Mouse (Mus musculus) kidney, postnatal 36 days (tissue): ENCODE results near the gene Ergic1.

Source experiments
- DNase-seq, 2 experiments: peaks; one replicate each; pipeline ENCODE4 v3.0.0; 2021 to 2022; ENCODE audit warnings: mixed read lengths in 2 of 2

Ergic1 gene

DNA sequence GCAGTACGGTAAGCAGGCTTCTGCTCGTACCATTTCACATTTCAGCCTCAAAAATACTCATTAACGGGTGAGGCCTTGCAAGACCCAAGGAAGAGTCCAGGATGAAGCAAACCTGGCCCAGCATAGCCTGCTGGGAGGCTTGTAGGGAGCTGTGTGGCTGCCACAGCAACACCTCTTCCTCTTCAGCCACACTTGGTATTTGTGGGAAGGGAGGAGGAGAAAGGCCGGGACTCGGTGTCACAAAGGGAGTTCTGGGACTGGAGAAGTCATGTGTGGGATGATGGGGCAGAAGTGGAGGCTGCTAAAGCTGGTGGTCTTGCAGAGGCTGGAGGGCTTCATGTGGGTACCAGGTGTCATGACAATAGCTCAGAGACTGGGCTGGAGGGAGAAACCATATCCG lies 40.2 kb downstream of the Ergic1 start:
- no peak for DNase-seq

DNA sequence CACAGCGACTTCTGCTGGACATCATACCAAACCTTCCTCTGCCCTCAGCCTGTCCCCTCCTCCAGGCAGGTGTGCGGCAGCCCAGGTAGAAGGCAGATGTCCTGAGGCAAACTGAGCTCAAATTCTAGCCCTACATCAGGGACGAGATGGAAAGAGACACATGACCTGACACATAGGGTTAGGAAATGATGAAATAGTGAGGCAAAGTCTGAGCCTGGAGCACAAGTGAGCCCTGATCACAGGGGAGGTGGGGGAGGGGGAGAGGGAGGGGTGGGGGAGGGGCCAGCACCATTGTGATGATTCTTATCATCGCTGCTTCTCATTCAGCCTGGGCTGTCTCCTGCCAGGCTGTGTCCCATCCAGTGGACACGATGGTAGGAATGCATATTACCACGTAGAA lies 40.6 kb downstream of the Ergic1 start:
- DNase-seq: no peak

DNA sequence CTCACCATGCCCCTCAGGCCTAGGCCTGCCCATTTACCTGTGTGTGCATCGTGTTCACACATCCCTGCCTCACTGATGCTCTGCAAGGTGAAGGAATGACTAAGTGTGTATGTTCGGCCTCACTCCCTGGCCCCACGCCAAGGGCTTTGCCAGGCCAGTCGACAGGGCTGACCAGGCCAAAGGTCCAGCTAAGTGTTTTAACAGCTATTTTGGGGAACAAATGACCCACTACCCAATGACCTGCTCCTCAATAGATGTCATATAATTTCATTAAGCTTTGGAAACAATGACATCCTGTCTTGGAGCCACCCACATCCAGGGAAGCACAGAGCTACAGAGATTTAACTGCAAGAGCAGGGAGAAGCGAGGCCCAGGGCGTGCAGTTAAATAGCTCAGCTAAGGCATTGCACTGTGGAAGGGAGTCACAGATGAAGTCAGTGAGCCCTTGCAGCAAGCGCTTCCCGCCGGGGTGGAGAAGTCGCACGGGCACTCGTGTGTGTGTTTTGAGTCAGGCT lies 41.1 kb downstream of the Ergic1 start:
- peak; percentile 89 to 91 for DNase-seq

DNA sequence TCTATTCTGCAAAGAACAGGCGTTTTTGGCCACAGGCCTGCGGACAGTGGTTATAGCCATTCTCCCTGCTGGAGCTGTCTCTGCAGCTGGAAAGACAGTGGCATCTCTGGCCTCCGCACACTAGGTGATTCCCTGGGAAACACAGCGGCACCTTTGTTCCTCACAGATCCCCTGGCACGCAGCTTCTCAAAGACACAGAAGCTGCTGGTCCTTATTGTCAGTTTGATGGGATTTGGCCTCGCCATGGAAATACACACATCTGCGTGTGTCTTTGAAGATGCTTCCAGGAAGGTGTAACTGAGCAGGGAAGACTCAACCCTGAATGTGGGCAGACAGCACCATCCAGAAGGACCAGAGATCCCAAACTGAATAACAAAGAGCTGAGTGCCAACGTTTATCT lies 42.0 kb downstream of the Ergic1 start:
- no peak for DNase-seq

DNA sequence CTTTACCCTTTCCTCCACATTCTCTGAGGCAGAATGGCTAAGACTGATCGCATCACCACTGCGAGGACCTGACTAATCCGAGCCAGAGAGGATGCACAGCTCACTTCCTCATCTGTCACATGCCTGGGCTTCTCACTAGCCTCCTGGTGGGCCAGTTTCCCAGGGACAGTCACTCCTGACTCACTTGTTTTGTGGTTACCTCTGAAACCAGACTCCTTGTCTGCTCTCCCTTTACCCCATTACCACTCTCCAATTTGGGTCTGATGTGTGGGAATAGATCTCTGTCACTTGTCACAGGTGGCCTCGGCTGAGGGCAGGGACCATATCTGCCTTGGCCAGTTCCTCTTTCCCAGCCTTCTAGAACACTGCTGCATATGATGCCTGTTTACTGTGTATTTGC lies 44.3 kb downstream of the Ergic1 start:
- no peak for DNase-seq

DNA sequence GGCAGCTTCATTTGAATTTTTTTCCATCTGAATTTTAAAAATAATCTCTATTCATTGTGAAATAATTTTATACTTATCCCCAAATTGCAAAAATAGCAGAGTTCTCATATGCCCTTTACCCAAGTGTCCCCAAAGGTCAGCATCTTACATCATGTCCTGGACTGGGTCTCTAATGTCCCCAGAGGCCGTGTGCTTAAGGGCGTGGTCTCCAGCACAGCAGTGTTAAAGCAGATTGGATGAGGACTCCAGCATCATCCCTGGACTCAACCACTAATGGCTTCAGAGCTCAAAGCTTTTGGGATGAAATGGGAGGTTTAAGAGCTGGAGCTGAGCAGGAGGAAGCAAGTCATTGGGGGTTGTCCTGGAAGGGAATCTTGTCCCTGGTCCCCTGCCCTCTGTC lies 45.2 kb downstream of the Ergic1 start:
- DNase-seq: peak in 1 of 2 experiments; percentile 53

DNA sequence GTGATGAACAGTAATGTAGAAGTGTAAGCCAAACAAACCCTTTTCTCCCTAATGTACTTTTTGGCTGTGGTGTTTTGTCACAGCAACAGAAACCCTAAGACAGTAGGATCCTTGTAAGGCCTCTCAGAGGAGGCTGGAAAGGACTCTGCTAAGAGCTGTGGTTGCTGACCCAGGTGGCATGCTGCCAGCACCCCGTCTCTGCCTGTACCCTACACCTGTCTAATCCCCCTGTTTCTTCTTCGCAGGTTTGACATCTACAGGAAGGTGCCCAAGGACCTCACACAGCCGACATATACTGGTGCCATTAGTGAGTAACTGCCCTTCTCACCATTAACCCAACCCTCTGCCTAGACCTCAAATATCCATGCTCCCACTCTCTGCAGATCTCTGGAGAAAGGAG lies 47.1 kb downstream of the Ergic1 start:
- DNase-seq: no peak

DNA sequence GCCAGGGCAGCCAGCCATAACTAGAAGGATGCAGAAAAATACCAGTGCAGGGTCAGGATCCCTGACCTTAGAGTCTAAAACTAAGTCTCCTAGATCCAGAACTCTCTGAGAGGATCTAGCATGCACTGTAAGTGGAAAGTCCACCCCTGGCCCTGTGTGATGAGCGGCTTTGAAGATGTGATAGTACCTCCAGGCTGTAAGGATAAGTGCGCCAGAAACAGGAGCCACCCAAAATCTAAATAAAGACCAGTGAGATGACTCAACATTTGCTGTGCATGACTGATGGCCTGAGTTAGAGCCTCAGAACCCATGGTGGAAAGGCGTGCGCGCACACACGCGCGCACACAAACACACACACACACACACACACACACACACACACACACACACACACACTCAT lies 47.6 kb downstream of the Ergic1 start:
- no peak for DNase-seq

DNA sequence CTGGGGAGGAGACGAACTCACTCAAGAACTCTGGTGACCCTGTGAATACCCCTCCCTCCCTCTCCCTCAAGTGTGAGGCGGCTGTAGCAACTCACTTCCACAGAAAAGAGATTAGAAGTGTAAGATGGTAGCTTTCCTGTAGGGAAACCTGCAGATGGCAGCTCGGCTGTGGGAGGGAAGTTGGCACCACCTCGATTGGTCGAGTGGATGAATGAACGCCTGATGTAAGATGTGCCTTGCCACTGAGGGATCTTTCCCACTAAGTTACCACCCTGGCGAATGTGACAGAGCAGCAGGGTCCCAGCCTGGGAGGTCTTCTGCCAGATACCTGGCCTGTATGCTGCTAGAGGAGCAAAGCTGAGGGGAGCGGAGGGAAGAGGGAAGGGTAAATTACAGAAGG lies 48.5 kb downstream of the Ergic1 start:
- DNase-seq: no peak

DNA sequence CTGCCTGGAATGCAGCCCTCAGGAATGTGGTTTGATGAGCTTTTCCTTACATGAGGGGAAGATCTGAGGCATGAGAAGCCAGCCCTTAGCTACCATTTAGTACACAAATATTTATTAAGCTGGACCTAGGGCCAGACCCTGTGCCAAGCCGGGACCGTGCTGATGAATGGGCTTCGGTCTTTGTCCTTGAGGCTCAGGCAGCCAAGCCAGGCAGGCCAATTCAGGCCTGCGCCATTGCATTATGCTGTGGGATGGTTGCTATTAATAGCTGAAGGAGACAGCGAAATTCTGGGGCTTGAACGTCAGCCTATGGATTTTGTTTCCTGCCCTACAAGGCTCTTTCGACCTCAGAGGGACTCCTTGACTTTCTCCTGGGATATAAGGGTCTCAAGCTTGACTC lies 50.0 kb downstream of the Ergic1 start:
- no peak for DNase-seq

DNA sequence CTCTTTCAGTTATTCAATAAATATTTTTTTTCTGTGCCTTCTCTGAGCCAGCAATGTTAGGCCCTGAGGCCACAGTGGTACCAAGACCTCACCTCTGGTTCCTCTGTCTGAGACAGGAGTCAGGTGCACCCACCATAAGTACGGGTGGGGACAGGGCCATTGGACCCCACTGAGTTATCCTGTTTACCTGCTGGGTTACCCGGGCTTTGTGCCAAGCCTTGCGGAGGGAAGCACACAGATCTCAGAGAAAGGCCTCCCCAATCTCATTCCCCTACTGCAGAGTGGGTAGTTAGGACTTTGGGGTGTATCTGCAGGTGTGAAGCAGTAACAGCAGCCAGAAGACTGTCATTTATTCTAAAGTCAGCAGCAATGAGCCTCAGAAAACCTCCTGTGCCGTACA lies 50.6 kb downstream of the Ergic1 start:
- no peak for DNase-seq

DNA sequence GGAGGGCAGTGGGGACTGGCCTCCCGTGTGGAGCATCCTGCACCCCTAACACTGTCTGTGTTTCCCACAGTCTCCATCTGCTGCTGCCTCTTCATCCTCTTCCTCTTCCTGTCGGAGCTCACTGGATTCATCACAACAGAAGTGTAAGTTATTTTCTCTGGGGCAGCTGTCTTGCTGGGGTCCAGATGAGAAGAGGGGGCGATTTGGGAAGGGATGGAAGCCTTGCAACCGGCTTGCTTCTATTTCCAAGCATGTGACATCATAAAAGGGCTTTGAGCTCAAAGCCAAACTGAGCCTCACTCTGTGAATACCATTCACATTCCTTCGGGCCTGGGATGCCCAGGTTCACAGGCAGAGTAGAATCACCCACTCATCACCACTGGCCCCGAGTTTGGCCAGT lies 53.0 kb downstream of the Ergic1 start:
- no peak for DNase-seq

DNA sequence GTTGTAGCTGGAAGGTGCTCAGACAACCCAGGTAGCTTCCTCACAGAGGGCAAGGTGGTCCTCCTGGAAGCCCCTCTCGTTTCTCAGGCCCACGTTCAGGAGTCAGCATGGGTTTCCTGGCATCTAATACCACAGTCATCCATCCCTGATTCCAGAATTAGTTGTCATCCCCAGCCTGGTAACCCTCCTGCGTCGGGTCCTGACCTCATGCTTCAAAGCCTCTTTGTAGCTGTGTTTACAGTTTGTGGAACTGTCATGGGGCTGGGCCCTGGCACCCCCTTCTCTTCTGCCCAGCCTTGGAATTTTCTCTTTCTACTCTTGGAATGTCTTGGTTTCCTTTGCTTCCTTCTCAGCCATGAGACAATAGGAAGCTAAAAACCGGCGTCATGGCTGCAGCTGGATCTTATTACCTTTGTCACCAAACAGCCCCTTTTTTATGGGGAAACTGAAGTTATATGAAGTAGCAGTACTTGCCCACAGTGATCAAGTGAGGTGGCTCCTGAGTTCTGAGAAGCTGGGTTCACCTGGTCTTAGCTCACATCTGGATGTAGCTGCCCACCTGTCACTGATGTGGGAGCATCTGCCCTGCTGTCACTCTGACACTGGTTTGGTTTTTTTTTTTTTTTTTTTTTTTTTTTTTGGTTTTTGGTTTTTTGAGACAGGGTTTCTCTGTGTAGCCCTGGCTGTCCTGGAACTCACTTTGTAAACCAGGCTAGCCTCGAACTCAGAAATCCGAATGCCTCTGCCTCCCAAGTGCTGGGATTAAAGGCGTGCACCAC lies 53.6 kb downstream of the Ergic1 start:
- DNase-seq: no peak

DNA sequence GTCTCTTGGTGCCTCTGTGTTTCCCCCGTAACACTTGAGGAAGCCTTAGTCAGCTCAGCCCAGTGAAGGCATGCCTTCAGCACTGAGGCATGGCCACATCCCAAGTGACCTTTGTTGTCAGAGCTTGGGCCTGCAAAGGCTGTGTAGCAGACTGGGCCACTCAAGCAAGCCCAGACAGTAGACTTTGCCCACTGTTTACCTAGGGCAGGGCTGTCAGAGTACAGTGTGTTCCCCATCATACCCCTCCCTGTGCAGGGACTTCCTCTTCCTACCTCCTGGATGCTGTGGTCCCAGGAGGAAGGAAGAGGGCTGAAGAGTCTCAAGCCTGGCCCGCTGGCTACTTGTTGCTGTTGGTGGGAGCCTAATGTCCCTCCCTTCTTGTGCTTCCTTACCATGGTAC lies 55.4 kb downstream of the Ergic1 start:
- peak; percentile 87 to 96 for DNase-seq

DNA sequence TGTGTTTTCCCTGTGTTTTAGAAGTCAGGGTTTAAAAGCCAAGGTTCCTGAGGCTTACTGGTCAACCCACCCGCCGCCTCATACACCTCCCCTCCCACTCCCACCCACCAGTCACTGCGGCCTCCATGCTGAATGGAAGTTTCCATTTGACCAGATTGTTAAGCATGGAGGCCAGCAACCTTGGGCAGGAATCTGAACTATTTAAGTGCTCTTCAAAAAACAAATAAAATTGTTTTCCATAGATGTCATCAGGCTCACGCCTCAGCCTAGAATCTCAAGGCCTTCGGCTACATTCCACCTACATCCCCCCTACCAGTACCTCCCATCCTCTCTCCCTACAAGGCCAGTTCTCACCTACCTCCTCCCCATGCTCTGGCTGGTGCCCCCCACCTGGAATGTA lies 57.2 kb downstream of the Ergic1 start:
- DNase-seq: no peak

DNA sequence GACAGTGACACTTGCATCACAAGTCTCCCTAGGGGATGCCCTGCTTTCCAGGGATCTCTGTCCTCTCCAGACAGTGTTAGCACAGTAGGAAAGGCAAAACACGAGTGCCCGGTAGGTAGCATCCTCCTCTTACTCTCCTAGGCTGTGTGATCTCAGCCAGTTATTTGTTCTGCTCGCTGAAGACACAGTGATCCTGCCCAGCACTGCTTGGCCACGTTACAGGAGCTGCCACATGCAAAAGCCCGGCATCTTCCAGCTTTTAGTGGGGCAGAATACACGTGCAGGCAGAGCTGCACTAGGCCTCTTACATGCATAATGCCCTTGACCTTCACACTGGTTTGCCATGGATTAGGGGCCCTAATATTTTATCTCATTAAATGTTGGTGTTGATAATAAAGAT lies 58.3 kb downstream of the Ergic1 start:
- no peak for DNase-seq

DNA sequence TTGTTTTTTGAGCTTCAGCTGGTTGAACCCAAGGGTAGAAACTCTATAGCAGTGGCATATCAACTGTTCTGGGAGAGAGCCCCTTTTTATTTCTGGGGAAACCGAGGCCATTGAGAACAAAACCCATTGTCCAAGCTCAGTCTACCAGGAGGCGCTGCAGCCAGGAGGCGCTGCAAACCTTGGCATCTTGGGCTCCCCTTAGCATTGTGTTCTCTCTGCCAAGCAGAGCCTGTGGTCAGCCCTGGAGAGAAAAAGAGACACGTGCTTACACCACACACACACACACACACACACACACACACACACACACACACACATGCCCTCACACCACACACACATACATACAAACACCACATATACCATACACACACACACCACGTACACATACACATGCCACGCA lies 59.0 kb downstream of the Ergic1 start:
- peak in 1 of 2 experiments; percentile 54 for DNase-seq

DNA sequence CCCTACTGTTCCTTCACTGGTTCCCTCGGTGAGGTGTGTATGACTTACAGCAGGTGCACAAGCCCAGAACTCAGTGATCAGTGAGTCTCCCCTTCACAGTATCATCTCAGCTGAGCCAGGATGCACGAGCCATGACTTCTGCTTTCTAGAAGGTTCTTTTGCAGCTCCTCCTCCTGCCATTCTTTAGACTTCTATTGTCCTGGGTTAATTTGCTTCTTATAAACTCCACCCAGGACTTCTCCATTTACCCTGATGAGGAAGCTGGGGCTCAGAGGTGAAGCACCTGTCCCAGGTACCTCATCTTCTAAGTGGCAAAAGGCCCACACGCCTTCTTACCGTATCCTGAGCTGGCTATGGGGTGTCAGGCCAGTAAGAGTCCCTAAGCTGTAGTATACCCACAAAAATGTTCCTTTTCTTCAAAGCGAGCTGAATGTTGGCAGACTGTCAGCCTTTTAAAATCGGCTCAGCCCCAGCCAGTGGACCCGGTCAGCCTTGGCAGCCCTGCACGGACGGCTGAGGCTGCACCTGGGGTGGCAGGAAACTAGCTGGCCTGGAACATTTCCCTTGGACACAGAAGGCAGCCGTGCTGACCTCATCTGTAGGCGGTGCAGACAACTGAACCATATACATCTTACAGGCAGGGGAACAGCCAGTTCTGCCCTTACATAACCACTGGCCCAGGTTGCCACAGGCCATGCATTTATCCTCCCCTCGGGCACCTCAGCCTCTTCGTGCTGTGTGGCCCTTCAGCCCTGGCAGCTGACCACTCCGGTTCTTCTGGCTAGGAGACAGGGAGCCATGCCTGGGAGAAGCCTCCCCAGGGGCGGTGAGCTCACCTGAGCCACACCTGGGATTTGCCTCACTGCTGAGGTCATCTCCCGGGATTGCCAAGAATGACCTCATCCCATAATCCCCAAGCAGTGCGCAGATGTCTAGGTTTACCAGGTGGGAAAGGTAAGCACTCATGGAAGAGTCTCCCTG lies 59.8 kb downstream of the Ergic1 start:
- DNase-seq: peak; percentile 89 to 97

DNA sequence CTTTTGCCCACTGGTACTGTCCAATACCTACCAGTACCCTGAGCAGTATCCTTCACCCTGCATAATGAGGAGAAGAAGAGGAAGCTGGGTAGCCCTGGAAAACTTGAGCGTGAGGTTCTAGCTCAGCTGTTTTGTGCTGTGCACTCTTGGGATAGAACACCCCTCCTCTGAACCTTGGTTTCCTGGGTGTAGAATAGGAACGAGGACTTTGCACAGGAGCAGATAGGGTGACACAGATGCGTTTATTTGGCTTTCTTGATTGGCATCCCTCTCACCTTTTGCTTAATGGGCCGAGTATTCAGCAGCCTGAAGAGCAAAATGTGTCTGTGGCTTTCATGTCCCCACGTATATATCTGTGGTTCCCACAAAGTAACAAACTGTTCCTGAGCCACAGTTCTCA lies 60.6 kb downstream of the Ergic1 start:
- DNase-seq: no peak

DNA sequence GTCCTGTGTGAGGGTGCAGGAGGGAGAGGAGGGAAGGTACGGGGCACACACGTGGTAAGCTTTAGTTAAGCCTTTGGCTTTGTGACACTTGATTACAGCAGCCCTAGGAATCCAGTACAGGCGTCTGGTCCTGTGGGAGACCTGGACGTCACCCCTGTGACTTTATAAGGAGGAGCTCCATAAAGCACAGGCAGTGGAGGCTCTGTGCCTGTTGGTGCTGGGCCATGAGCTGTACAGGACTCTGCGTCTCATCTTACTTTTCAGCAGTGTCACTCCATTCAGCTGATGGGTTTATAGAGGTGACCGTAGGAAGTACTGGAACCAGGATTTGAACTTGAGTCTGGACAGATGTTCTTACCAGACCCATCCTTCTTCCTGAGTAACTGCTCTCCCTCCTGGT lies 62.7 kb downstream of the Ergic1 start:
- no peak for DNase-seq

DNA sequence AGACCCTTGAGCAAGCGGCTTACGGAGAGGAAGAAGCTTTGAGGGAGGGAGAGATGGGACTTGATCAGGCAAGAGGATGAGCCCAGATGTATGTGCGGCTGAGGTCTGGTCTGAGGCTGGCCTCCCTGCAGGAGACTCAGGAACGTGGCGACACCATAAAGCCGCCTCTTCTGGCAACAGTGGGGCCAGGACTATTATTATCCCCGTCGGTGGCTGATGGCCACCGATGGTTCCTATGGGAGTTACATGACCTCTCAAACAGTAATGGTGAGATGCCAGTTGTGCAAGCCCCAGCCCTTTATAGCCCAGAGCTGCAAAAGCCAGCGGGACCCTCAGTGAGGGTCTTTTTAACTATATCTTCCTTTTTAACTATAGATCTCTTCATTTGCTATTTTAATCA lies 63.7 kb downstream of the Ergic1 start:
- no peak for DNase-seq

DNA sequence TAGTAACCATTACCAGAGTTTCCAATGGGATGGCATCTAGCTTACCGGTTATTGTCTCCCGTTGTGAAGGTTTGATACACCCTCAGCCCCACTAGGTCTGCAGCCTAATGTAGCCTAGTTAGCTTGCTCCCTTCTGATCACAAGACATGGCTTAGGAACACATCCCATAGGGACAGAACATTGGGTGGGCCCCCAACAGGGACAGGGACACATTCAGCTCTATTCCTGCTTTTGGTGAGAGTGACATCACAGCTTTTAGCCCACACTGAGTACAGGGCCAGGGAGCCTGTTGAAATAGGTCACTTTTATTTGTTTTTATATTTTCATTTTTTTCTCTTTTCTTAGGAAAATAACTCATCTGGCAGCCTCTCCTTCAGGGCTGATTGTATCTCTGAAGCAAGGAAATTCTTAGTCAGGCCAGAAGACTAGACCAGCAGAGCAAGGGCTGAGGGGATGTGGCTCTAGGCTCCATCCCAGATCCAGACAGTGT lies 64.3 kb downstream of the Ergic1 start:
- DNase-seq: no peak

DNA sequence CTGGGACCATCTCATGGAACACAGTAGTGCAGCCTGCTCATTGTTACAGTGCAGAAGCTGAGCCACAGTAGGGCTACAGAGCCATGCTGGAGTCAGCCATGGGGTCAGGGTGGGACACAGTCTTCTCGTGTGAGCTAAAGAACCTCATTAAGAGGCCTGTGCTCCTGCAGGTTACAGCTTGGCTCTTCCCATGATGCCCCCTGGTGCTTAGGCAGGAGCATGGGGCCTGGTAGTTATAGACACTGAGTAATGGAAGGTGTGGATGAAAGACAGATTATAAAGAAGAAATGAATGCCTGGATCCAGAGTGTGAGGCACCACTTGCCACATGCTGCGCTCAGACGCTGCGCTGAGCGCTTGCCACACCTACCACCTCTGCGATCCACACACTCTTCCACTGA lies 67.2 kb downstream of the Ergic1 start:
- DNase-seq: no peak

DNA sequence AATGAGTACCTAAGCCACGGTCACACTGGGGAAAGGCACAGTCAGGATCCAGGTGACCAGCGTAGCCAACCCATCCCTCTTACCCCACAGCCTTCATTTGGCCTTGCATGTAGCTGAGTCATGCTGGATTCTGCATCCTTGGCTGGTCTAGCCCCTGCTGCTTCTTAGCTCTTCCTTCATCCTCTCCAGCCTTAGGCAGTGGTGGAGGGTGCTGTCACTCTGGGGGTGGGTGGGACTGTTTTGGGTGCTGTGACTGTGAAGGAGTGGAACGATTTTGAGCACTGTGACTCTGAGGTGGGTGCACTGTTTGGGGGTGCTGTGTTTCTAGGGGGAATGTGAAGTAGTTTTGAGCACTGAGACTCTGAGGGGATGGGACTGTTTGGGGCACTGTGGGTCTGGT lies 67.6 kb downstream of the Ergic1 start:
- DNase-seq: no peak
